Mouse (Mus musculus) lung, postnatal 25 days (tissue): ENCODE measurements at regions not wholly inside any gene's neighbourhood (a gene's known extent, or its start where the extent isn't known, plus 50 kb on each side); places are given as distances from the start of the nearest gene placed in this dataset.
A peak's percentile ranks its signal among the peaks of the same experiment; 100 is the strongest.
"Not testable (repeated sequence)": the region's sequence is repeated elsewhere in the genome, so short reads cannot be mapped to it uniquely, and the experiment has no call there.

Source experiments
- DNase-seq: peaks from one replicate; pipeline ENCODE4 v3.0.0; 2022; ENCODE audit warnings: low spot score

DNA sequence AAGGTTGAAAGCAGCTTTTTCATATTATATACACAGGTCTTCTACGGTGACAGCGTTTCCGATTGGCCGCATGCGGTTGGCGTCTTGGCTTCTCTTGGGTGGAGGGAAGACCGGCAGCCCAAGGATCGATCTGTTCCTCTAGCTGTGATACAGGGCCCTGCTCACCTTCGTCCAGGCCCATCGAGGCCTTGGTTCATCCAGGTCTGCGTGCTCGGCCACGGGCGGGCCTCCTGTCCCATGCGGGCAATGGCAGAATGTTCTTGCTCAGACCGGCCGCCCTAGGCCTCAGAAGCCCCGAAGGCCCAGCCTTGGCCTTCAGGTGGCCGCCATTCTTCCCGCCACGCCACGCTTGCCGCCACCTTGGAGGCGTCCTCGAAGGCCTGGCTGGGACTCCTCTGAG is 194.4 kb upstream of the Ppp6c start:
- no peak for DNase-seq

DNA sequence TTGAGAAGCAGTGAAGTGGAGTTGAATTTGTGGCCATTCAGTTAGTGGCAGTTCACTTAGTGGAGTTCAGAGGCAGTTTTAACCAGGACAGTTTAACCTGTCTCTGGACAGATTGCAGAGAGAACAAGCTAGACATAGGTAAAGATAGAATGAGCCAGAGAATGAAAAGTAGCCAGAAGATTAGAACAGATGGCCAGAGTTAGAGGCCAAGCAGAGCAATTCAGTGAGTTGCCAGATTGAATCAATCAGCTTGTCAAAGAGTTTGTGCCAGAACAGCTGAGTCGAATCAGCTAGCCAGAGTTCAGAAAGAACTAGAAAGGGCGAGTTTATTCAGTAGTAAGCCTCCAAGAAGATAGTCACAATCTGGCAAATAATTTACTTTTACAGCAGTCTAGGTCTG is 174.1 kb upstream of the Ppp6c start:
- DNase-seq, result no peak

DNA sequence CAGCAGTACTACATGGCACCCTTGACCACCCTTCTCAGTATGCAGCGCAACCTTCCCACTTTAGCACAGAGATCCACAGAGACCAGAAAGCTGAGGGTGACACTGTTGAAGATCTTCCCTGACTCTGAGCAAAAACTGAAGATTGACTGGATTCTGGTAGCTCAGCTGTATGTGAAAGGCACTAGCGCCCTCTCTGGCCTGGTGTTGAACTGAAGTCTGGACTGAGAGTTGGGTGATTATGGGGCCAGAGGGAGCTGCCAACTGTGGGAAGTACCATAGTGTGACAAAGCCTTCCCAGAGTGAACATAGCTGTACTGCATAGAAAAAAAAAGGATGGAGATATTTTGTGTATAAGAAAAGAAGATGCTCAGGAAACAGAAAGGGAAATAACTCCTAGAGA is 173.3 kb upstream of the Ppp6c start:
- DNase-seq, result no peak

DNA sequence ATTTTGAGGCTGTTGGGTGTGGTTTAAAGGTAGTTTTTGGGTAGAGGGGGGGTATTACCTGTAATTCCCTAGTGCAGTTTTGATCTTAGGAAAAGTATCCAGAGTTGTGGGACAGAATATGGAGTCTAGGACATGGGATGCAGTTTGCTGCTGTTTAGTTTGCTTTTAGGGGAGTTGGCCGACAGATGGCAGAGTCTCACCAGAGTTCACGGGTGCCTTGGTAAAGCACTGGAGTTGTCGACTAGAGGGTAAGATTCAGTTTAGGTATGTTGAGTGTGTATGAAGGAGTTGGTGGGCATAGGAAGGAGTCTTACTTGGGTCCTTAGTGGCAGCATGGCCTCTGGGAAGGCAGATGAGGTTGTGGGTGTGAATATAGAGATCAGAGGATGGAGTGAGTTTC is 168.4 kb upstream of the Ppp6c start:
- no peak for DNase-seq

DNA sequence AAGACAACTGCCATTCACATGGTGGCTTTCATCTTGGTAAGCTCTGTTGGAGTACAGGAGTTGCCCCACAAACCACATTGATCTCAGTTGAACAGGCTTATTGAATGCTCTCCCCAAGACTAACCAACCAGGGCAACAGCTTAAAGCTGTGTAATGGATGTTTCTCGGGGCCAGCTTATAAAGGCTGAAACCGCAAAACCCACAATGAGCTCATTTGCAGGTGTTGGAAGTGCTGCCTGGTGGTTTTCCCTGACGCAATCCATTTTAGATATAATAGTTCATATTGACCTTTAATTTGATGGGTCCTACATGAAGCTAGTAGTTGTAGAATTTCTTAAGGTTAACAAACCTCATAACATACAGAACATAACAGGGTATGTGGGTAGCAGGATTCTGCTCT is 151.0 kb upstream of the Ppp6c start:
- DNase-seq, result no peak

DNA sequence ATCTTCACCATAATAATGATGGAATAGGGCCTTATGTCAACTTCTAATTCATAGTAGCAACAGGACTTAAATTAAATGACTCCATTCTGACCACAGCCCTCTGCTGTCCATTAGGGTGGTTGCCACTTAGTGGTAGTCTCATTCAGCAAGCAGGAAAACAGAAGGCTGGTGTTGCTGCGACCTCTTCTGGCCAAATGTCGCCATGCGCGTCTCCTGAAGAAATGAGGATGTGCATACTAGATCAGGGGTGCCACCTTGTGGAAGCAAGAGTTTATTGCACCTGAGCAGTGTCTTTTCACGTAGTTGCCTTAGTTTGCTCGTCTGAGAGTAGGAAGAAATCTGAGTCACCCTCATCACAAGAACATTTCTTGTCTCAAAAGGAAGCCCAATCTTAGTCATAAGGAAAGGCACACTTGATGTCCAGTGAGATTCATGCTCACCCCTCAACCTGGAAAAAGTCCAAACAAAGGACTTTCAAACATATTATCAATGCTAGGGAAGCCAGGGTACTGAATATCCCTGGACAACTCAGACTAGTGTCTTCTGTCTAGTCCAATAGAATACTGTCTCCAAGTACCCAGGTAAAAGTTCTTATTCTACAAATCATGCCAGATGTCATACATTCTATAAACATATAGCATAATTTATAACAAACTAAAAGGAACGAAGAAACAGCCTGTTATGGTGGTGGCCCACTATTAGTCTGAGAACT is 147.0 kb upstream of the Ppp6c start:
- DNase-seq, result peak; percentile 91

DNA sequence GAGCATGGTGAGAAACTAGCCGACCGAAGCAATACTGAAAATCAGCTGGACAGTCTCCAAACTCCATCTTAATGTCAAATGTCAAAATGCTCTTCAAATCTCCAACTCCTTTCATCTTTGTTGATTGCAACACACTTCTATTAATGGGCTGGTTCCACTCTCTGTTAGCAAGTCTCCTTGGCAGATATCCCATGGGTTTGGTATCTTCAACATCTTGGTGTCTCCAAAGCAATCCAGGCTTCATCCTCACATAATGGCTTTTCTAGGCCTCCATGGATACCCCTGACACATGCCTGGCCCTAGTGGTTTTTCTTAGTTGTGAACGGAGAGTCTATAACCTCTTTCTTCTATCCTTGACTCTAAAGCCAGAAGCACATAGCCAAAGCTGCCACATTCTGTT is 118.0 kb upstream of the Ppp6c start:
- no peak for DNase-seq

DNA sequence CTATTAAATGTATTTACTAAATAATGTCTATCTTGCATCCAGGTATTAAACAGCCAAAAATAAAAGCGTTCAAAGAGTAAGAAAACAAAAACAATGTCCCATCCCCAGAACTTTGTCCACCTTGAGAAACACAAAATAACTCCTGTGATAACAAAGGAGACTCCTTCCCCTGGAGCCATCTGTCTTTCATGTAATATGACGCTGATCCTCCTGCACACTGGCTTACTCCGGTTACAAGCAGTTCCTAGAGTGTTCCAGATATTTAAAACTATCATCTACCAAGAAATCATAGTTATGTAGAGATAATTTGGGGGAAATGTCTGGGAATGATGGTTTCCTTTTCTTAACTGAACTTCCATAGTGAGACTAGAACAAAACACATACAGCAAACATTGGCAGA is 114.2 kb upstream of the Ppp6c start:
- DNase-seq, result no peak

DNA sequence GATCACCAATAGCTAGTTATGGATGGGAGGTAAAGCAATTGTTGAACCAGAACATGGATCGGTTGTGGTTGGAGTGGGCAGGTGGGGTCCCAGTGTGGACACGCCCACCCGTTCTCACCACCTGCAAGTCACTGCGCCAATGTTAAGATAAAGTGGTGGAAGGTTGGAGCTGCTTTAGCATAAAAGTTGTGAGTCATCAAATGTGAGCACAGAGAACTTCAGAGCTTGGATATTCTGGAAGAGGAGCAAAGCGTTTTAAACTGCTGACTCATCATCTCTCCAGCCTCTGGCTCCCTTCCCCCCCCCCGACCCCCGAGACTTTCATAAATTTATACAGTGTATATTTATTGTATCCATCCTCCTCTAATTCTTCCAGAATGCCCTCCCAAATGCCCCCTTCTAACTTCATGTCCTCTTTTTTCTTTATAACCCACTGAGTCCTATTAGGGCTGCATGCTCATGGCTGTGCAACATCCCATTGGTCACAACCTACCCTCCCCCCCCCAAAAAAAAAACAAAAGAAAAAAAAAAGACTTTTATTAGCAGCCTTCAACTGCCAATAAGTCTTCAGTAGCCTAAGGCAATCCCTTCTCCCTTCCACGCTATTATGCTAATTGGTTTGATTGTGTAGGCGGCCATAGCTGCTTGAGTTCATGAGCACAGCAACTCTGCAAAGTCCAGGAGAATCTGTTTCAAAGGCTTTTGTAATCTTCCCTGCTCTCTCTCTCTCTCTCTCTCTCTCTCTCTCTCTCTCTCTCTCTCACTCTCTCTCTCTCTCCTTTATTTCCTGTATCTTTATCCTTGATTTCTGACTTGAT is 112.8 kb upstream of the Ppp6c start:
- DNase-seq, result no peak

DNA sequence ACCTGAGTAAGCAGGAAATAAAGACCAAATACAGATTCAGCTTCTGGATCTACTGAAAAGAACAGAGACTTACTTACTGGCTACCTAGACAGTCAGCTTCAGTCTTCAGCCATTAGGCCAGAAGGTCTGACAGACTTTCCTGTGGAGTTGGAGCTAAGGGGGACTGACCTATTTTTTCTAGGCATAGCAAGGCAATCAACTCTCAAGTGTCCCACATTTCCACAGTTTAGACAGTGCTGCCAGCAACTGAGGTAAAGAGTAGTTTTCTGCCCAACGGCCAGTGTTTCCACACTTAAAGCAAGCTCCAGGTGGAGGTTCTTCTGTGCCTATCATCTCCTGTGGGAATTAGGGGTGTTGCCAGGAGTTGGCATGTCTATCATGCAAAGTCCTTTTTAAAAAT is 111.3 kb upstream of the Ppp6c start:
- DNase-seq, result no peak

DNA sequence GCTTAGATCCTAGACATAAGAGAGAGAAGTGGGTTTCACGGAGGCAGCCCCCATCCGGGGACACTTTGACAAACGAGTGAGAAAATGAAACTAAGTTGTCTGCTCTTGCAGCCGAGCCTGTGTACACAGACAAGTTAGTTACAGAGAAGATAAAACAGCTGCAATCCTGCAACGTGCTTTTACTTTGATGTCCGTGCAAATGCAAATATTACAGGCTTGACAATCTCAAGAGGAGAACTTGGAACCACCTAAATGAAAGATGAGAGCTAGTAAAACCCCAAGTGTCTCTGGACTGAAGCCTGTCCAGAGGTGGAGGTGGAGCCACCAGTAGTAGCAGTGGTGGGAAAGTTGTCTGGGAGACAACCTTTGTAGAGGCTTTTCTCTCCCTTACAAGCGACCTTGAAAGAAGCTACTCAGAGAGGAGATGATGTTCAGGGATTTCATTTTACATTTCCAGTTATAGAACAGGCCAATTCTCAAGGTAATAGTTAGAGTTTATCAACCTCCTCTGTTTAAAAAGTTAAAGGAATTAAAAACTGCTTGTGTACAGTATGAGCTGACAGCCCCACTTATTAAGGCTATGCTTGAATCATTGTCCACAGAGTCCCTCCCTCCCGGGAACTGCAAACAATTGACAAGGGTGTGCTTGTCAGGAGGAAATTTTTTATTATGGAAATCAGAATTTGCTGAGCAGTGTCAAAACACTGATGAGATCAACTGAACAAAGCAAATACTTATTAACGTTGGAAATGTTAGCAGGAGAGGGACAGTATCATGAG is 99.7 kb upstream of the Ppp6c start:
- peak; percentile 1 for DNase-seq

DNA sequence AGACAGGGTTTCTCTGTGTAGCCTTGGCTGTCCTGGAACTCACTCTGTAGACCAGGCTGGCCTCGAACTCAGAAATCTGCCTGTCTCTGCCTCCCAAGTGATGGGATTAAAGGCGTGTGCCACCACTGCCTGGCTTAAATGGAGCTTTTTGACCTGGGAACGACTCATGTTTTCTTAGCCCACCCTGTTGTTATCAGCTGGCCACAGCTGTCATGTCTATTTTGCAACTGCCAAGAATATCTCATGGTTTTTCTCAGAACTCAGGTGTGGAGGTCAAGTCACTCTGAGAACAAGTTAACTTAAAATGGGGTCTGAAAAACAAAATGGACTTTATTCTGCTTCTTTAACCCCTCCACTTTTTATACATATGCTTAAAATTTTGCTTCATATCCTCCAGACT is 98.9 kb upstream of the Ppp6c start:
- not testable (repeated sequence) for DNase-seq

DNA sequence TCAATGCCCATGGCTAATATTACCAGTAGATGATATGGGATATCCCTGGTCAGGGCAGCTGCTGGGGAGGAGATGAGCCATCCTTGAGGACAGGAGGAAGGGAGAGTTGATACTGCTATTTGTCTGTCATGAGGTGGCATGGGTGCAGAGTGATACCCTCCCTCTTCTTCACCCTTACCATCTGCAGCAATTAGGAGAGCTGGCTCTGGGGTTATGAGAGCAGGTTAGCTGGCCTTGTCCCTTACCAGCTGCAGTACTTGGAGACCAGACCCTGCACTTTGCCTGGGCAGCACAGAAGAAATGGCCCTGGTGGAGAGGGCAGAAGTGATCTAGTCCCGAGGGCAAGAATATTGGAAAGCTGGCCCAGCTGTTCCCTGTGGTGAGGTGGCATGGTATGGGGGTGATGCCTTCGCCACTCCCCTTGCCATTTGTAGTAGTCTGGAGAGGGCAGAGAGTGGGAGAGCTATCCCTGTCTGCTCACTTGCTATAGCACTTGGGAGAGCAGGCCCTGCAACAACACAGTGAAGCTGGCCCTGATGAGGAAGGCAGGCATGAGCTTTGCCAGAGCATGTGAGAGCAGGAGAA is 73.6 kb upstream of the Ppp6c start:
- DNase-seq, result no peak

DNA sequence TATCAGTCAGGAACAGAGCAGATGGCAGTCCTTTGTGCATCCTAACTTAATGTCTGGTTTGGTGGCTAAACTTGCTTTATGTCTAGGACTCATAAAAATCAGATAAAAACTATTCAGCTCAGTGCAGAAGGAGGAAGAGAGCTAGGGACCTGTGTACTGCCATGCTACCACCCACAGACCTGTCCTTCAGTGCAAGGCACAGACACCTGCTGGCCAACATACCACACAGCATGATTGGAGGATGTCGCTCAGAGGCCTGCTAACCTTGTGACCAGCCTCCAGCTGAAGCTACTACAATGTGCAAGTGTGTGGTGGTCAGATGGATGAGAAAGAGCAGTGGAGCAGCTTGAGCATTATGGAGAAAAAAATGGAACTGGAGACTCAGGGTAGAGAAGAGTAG is 73.0 kb upstream of the Ppp6c start:
- DNase-seq, result no peak

DNA sequence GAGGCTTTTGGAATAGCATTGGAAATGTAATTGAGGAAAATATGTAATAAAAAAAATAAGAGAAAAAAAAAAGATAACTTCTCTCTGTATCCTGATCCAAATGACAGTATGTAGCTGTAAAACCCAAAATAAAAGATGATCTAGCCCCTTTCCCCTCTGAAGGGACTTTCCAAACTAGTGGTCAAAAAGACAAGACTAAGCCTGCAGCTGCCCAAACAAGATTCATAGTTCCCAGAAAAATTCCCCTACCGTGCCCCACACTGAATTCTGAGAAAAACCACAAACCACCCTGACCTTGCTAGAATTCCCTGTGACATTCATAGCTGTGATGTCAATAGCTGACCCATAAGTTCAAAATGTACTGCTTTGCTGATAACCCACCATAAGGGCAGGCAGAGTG is 69.2 kb upstream of the Ppp6c start:
- no peak for DNase-seq

DNA sequence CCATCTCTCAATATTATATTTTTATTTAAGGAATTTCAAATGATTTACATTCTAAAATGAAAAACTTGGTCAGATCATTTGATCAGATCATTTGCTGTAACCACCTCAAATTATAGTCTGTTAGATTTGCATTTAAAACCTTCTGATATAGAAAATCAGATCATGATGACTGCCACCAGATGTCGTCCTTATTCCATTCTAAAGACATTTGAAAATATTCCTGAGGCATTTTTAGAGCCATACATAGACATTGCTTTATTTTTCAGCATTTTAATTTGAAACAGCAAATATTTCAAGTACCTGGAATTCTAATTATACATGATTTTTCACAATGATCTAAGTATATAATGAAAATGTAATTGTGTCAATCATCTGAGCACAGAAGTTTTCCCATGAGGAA is 52.0 kb upstream of the Ppp6c start:
- no peak for DNase-seq
